Mouse (Mus musculus) 3134 (cell line): Measurements from ENCODE around the gene Hoxd9.

ENCODE experiments used
- DNase-seq: peaks from one replicate; pipeline ENCODE4 v3.0.0-alpha.2; 2011; ENCODE audit warnings: low spot score; ENCODE audit not compliant: insufficient read length; ENCODE audit errors: extremely low read depth

Hoxd9 gene

DNA sequence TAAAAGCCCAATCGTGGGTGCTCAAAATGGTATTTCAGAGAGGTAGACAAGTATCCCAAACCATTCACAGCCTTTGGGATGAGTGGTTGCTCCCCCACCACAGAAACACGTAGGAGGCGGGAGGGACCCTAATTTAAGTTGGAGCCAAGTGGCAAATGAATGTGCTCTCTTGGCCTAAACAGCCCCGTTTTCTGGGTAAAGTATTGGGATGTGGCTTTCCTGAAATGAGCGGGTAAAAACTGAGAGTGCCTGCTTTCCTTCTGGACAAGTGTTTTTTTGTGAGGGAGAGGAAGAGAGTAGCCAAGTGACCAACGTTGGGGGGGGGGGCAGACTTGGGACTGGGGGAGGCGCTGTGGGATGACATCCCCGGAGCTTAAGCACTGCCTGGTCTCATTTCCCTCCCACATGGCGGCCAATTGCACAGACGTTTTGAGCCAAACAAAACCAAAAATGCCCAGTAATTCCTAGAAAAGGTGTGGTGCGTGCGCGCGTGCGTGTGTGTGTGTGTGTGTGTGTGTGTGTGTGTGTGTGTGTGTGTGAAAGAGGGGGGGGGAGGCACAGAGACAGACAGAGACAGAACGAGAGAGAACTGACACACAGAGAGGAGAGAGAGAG is 13.5 kb downstream of the Hoxd9 start:
- DNase-seq = no peak

DNA sequence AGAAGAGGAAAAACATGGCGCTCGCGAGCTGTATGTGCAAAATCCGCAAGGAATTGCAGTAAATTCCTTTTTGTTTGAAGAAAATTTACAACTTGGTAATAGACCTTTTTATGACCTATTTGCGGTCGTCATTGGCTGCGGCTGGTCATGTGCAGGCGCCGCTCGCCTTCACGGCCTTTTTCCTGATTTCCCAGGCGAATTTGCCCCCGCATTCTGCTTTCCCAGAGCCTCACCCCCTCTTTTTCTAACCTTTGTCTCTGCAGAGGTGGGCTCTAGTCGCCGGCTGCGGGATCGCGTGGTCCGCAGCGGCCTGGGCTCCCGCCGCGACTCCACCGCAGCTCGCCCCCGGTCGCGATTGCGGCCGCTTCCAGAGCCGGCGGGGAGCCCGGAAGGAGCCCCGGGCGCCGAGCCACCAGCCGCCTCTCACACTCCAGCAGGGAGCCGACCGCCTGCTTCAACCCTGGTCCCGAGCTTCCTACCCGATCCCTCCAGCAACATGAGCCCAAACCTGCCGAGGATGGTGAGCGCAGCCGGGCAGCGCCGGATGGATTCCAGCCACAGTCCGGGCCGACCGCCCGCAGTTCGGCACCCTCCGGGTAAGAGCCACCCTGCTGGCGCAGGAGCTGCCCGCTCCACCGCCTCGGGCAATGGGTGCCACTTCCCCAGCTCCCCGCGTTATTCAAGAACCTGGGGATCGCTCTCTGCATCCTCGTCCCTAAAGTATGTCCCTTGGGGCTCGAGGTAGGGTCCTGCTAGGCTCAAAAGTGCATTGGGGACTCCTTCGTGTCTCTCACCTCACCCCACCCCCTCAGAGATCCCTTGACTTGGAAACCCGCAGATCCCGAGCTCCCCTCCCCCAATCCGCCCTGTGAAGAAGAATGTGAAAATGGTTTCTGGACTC is 14.4 kb downstream of the Hoxd9 start, which contains the start of the genes Hoxd3 and Hoxd4:
Hoxd3 (plus strand) TSS at position 207 of the 901 bp plus-strand sequence.
Hoxd4 (plus strand) TSS at position 209 of the 901 bp plus-strand sequence.
- no peak for DNase-seq

DNA sequence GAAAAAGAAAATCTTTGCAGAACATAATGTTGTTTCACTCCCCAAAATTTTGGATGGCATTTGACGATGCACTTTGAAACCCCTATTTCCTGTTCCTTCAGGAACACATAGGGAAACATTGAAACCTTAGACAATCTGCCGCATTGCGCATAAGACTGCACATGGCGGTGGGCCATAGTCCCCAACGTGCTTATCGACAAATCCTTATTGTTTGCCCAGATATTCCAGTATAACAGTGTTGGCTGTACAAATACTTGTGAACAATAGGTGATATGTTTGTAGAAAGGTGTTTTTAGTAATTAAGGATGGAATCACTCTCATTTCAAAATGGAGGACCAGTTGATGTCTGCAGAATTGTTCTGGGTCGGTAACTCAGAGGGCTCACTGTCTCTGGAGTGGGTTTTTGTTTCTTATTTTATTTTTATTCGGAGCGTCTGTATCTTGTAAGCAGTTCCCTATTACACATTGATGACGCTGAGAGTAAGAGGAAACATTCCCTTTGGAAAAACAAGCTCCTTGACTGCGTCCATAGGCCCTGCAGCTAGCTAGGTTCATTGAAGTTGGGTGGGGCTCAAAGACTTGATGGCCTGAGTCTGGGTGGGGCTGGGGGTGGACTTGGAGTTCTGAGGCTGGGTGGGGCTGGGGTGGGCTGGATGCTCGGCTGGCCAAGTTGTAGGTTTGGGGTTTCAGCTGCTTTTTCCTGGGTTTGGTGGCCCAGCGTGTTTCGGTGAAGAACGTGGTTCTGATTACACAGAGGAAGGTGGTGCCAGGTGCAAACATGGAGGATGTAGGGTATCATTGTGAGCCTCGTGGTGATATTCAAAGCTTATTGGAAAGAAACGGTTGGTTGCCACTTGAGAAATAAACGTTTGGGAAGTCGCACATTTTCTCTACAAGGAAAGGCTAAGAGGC is 16.0 kb downstream of the Hoxd9 start:
- DNase-seq = no peak

DNA sequence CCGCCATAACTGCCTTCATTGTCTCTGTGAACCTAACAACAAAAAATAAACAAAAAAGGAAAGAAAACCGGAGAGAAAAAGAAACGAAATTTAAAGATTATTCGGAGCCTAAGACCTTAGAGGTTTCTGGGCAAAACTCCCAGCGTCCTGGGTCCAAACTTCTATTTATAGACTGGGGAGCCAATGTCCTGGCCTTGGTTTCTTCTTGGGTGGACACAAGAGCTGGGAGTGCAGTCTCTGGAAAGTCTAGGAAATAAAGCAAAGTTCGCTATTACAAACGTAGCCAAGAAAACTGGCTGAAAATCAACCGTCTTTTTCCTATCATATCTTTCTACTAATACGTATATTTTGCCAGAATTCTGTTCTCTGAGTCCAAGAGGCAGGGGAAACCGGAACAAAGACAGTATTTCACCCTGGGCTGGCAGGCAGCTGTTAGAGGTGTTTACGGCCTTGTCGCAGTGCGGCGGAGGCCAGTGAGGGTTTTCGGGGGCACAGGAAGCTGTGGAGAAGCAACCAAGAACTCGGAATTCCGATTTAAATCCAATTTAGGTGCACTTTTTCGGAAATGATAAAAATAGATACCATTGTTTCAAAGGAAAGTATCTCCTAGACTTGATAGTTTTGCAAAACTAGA is 16.7 kb downstream of the Hoxd9 start:
- no peak for DNase-seq

DNA sequence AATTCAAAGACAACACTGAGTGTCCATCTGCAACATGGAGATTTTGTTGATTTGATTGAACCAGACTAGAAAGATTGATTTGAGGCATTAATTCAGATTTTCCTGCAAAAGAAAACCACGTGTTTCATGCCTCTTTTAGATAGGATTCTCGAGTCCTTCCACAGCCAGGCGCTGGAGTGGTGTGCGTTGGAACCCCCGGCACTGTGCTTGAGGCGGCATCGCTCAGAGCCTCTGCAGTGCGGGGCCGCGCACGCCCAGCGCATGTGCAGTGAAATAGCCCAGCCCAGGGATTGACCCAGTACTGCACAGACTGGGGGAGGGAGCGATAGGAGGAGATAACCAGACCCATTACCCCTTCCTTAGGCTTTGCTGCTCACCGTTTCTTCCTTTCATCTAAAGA is 17.4 kb downstream of the Hoxd9 start:
- DNase-seq = no peak

DNA sequence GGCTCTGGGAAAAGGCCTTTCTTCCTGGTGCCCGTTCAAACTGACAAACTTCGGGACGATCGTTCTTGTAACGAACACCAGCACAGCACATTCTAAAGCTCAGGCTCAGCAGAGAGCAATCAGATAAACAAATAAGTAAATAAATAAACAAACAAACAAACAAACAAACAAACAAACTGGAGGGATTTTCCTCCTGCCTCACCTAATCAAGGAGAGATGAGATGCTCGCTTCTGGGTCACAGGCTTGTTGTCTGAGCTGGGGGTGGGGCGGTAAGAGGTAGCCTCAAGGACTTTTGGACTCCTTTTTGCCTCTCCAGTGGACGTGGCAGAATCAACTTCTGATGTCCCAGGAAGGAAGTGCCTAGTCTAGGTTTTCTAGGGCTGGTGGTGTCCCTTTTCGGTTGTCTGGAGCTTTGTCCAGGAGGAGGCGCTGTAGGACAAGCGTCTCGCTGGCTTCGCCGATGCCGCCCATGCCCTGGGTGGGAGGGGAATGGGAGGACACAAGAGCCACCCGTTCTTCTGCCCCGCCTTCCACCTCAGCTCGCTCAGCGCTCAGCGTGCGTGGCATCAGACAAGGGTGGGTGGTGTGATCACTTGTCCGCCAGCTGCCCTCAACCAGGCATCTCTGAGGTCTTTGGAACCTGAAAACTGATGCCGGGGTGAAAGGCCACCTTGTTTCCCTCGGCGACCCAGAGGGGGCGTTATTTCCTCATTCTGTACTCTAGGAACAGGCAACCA is 18.1 kb downstream of the Hoxd9 start:
- peak; percentile 82 for DNase-seq

DNA sequence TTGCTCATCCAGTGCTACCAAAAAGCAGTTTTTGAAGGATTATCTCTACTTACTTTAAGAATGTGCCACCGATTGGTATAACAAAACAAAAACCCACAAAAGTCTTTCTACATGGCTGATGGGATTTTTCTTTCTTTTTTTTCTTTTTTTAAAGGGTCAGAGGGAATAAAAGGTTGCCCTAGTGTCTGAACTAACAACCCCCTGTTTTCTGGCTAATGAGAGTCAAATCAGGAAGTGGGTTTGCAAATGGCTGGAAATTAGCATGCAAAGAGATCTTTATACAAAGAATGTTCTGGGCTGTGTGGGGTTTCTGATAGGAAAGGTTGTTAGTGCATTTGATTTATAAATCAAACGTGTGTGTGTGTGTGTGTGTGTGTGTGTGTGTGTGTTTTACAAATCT is 22.9 kb downstream of the Hoxd9 start:
- DNase-seq = no peak

DNA sequence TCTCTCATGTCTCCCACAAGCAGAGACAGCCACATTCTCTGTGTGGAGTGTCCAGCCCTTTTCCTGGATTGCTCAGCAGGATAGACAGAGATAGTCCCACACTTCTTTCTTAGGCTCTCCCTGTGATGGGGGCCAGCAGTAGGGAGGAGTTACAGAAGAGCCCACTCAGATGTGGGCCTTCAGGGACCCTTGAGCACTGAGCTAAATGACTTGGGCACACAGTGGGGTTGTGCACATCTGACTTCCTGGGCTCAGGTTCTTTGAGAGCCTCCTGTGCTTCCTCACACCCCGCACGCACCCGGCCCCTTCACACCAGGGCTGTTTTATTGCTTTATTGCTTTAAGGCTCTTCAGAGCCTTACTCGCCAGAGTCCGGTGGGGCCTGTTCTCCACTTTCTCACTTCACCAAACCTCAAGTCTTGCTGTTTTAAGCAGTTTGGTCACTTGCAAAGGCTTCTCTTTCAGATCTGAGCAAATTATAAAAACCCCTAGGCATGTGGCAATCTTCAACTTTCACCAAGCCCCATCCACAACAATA is 23.5 kb downstream of the Hoxd9 start:
- no peak for DNase-seq

DNA sequence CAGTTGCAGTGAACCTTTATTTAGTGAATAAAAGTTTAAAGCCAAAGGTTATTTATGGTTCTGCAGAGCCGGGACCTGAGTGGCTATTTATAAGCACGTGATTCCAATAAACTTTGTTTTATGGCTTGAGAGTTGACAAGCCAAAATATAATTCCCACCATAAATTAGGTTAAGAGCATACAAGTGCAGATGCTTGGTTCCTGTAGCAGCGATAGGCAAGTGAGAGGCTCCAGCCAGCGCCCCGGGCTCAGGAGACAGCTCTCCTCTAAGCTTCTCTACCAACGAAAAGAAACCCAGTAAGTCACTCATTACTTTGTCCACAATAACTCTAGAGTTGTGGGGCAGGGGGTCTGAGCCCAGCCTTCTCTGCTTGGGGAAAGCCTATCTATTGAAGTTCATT is 24.4 kb downstream of the Hoxd9 start:
- no peak for DNase-seq

DNA sequence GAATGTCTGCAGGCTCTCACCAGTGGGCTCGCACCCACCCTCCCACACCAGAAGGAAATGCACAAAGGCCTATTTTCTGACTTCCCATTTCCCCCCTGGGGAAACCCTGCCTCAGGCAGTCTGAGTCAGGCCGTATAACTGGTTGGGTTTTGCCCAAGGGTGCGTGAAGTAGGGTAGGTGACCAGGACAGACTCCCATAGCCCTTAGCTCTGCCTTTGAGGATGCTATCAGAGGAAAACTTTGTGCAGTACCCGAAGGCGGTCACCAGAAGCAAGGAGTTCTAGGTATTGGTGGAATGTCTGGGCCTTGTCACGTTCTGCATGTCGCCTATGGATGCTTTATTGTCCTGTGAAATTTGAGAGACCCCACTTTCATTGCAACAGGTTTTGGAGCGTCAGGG is 25.4 kb downstream of the Hoxd9 start:
- no peak for DNase-seq

DNA sequence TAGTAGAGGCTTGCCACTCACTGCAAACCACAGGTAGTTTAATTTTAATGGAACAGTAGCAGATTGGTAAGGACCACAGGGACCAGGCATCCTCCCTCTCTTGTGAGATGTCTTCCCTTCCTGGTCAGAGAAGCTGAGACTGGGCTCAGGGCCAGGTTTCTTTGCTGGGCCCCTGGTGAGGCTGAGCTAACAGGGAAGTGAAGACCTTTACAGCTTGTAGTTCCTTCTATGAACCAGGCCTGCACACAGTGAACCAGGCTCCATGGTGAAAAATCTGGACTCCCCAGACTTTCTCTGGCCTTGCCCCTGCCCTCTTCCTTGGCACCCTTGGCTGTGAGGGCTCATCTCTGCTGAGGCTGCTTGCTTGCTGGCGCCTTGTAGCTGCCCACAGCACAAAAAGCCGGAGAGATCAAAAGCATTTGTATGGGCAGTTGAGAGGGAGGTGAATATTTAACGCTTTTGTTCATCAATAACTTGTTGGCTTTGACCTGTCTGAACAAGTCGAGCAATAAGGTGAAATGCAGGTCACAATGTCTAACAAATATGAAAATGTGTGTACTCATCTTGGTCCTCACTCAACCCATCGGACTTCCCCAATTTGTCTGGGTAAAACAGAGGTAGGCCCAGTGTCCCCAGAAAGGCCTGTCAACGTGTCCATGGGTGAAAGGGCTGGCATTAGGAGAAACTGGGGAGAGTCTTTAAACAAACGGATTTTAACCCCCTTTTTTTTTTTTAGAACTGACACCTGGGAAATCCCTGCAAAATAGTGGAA is 26.9 kb downstream of the Hoxd9 start:
- no peak for DNase-seq

DNA sequence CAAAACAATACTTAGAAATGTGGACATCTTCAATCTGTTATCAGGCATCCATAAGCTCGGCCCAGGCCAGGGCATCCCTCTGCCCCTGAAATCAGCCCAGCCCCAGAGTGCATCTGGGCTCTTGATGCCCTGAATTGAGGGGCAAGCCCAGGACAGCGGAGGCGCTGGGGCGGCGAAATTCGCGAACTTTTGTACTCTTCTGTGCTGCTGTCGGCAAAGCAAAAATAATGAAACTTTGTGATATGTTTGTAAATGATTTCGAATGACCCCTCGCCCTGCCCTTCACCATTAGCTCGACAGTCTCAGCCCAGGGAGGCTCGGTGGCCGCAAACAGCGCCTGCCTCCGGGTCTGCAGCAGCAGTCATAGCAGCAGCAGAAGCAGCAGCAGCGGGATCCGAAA is 27.6 kb downstream of the Hoxd9 start:
- no peak for DNase-seq

DNA sequence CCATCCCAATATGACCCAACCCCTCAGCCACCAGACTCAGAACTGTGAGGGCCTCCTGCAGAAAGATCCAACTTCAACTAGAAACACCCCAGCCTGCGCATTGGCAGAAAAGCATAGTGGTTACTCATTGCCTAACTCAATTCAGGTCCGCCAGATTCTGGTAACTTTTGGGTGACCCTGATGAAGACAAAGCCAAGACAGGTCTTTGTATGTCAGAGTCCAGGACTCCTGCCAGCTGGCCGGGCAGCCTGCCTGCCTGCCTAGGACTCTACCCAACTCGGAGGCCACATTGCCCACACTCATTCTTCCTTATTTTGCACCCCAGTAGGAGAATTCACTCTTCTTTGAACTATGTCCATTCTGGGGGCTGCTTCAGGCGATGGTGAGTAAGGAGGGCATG is 29.0 kb downstream of the Hoxd9 start, which contains the start of gene Gm28230:
Gm28230 (plus strand) TSS at position 178 of the 400 bp plus-strand sequence.
- no peak for DNase-seq

DNA sequence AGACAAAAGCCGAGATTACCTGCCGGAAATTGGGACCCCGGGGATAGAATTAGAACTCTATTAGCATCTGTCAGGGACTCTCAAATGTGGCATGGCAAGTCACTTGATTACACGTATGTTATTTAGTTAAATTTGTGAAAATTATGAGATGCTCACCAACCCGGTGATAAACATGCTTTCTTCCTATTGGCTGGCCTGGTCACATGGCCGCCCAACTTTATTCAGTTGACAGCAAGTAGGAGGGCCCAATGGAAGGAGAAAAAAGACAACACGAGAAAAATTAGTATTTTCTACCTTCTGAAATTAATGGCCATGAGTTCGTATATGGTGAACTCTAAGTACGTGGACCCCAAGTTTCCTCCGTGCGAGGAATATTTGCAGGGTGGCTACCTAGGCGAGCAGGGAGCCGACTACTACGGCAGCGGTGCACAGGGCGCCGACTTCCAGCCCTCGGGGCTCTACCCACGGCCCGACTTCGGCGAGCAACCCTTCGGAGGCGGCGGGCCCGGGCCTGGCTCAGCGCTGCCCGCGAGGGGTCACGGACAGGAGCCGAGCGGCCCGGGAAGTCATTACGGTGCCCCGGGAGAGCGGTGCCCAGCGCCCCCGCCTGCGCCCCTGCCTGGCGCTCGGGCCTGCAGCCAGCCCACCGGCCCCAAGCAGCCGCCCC is 29.6 kb downstream of the Hoxd9 start:
- DNase-seq = peak; percentile 32

DNA sequence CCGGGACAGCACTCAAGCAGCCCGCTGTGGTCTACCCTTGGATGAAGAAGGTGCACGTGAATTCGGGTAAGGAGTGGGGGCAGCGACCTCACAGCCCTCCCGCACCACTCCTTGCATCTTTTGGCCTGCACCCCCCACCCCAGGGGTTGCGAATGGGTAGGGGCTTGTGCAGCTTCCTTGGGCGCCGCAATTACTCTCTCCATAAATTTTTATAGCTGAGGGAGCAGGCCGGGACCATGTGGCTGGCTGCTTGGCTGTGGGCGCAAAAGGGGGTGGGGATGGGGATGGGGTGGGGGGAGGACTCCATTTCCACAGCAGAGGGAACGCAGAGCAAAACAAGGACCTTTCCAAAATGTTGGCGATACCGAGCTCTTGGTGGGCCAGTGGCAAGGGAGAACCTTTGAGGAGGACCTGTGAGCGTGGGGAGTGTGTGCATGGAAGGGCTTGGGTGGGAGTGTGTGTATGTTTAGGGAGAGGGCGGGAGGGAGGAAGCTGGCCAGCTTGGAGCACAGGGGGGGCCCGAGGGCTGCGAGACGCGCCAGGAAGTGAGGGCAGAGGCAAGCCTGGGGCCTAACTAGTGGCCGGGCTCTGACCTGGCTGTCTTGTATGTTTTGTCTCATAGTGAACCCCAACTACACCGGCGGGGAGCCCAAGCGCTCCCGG is 30.2 kb downstream of the Hoxd9 start:
- peak; percentile 62 for DNase-seq

DNA sequence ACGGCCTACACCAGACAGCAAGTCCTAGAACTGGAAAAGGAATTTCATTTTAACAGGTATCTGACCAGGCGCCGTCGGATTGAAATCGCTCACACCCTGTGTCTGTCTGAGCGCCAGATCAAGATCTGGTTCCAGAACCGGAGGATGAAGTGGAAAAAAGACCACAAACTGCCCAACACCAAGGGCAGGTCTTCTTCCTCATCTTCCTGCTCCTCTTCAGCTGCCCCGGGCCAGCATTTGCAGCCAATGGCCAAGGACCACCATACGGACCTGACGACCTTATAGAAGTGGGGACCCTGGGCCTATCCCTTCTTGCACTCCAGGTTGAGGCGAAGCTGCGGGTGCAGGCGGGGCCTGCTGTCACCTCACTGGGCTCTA is 30.8 kb downstream of the Hoxd9 start:
- DNase-seq = no peak

DNA sequence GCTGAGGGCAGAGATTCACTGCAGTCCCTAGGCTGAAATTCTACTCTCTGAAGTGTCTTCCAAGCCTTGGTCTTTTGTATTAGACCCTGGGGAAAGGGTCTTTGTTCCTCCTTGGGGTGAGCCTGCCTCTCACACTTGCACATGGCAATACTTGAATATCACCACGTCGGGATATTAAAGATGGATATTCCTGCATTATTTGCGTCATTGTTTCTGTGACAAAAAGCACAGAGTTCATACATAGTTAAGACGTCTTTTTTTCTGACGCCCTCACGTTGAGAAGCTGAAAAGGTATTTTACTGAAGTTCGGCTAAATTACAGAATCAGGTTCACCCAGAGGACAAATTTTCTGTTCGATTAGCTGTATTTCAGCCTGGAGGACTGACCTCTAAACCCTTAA is 32.8 kb downstream of the Hoxd9 start:
- no peak for DNase-seq

DNA sequence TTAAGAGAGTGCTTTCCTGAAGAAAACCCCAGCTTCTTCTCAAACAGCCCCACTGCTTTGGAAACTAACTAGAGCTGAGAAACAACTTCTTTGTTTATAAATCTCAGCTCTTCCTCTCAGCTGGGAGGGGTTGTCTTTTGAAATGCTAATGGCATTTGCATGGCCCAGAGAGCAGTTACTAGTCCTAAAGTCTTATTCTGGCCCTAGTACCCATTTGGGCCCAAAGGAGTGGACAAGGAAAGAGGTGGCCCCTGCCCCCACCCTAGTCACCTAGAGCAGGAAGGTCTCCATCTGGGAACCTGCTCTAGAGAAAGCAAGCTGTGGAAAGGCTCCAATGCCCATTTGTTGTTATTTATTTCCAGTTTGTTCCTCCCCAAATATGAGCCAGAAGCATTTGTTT is 33.5 kb downstream of the Hoxd9 start:
- no peak for DNase-seq
